Mouse (Mus musculus) kidney, adult 2 months (tissue): ENCODE results near the gene Rplp0.

ENCODE experiments used
- CTCF ChIP-seq: fragments of 200-500 bp; conservative IDR thresholded peaks from 2 replicates; pipeline ENCODE4 v1.5.1; 2011; ENCODE audit warnings: low read depth, mild to moderate bottlenecking, control low read depth, low read length, moderate library complexity, mixed read lengths; ENCODE audit not compliant: insufficient read depth, insufficient read length
- POLR2A ChIP-seq: fragments of 200-500 bp; IDR thresholded peaks from one replicate; pipeline ENCODE4 v1.6.1; 2011; ENCODE audit warnings: low read depth, low read length, control low read depth

- TF ChIP-seq CTCF = no peak
- no peak for TF ChIP-seq POLR2A
Measured at GRCm38 (mm10) chr5:115529364-115529741, 29.9 kb upstream of the Rplp0 start.
